Mouse (Mus musculus) cerebellum, adult 9-10 months (tissue): ENCODE data around the gene Vps11.
"Not testable (repeated sequence)": the region's sequence is repeated elsewhere in the genome, so short reads cannot be mapped to it uniquely, and the experiment has no call there.

Source experiments
- DNase-seq: peaks from one replicate; pipeline ENCODE4 v3.0.0; 2022

The Vps11 gene

DNA sequence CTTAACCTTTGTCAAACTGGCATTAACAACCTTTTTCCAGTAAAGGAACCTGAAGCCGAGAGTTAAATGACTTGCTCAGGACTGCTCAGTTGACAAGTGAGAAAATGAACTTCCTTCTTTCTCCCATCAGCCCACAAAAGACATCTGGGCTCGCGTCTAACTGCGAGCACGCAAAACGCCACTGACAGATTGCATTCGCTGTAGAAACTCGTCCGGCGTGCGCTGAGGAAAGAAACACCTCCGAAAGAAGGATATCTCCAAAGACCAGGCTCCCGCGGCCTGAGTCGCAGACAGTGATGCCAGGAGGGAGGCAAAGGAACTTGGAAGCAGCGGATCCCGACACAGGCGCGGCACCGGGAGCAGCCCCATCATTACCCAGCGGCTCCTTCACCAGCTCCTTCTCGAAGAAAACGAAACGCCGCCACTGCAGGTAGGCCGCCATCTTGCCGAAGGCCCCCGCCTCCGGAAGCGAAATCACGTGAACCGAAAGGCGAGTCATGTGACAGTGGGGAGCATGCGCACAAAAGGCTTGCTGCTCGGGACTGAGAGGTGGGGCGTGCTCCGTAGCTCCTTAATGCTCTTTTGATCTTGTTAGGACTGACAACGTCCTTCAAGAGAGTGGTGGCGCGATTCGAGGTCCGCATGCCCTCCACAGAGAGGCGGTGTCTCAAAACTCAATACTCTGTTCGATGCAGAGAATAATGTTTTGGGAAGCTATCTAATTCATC is at the start of gene Vps11:
Vps11 (minus strand) TSS at position 481 of the 728 bp plus-strand sequence.
- DNase-seq = peak; percentile 93

DNA sequence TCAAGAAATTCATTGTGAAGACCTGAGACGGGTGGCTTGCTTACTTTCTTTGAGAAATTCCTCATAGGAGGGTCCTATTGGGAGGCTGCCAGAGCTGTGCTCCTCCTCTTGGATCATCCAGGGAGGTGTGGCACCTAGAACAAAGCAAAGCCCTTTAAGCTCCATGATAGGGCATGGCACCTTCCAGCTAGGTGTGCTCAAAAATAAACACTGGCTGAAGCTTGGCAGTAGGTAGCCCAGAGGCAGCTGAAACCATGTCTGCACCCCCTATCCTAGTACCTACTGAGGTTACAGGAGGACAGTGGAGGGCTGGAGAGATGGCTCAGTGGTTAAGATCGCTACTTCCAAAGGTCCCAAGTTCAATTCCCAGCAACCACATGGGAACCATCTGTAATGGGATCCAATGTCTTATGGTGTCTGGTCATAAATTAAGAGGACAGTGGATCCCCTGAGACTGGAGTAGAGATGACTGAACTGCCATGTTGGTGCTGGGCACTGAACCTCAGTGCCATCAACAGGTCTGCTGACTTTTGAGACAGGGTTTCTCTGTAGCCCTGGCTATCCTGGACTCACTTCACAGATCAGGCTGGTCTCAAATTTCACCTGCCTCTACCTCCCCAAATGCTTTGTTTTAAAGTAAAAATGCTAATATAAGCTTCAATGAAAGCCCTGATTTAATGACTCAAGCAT is 49.3 kb upstream of the Vps11 start:
- DNase-seq = peak; percentile 33

DNA sequence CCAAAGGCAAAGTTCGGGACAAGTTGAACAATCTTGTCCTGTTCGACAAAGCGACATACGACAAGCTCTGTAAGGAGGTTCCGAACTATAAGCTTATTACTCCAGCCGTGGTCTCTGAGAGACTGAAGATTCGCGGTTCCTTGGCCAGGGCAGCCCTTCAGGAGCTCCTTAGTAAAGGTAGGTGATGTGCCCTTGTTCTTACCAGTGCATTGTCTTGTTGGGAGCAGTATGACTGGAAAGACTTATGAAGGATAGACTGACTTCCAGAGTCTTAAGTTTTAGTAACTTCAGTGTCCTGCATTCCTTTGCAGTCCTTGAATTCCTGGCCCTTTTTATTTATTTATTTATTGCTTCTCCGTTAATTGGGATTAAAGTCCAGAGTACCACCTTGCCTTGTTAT is 47.2 kb upstream of the Vps11 start:
- DNase-seq = peak; percentile 25

GRCm38 (mm10) chr9:44407752-44408097 is 46.3 kb upstream of the Vps11 start:
- DNase-seq = no peak

- peak; percentile 94 for DNase-seq
Observed at GRCm38 (mm10) chr9:44406906-44407751, 45.7 kb upstream of the Vps11 start, which contains the start of the genes Rps25 and Trappc4. Gene Rps25, plus strand, starts transcription at chr9:44407139. Gene Trappc4, minus strand, starts transcription at chr9:44407600.

DNA sequence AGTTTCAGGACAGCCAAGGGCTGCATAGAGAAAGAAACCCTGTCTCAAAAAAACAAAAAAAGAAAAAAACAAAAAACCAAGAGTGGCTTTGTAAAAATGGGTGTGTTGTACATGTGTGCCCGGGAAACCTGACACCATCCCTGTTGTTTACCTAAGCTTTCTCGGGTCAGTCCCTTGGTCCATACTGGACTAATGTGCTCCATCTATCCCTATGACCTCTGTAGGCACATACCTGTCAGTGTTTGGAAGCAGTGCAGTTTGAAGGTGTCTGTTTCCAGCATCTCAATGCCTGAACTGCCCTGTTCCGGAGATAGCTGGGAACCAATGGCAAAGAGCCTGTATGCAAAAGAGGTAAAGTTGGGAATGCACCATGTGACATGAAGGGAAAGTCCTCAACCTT is 43.5 kb upstream of the Vps11 start:
- DNase-seq = no peak

GRCm38 (mm10) chr9:44401081-44401480 is 39.6 kb upstream of the Vps11 start:
- no peak for DNase-seq

DNA sequence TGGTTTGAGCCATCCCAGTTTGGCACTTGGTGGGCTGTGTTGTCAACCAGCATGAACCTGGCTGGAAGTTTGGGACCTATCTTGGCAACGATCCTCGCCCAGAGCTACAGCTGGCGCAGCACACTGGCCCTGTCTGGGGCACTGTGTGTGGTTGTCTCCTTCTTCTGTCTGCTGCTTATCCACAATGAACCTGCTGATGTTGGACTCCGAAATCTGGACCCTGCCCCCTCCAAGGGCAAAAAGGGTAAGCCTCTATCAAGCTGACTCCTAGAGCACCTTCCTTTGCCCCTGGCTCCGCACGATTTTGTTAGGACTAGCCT is 38.3 kb upstream of the Vps11 start:
- no peak for DNase-seq

DNA sequence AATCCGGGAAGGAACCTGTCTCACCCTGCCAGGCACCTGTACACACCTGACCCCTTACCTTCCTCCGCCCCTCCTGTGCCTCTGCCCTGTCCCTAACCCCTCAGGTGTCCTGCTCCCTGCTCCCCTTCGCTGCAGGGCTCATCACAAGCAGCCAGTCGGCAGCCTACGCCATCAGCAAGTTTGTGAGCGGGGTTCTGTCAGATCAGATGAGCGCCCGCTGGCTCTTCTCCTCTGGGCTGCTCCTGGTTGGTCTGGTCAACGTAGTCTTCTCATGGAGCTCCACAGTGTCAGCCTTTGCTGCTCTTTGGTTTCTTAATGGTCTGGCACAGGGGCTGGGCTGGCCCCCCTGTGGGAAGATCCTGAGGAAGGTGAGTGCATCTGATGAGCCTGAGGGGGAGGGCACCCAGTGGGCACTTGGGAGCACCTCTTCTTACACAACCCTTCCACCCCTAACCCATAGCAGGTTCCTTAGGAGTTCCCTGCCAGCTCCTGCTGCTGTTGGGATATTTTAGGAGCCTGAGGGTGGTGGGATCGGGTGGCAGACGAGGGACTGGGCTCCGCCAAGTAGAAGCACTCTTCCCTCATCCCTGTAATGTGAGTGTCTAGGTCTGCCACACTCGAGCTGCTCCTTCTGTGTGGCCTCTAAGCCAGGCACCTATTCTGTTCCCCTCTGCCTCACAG is 37.8 kb upstream of the Vps11 start:
- DNase-seq = no peak

GRCm38 (mm10) chr9:44398551-44398950 is 37.1 kb upstream of the Vps11 start:
- no peak for DNase-seq

DNA sequence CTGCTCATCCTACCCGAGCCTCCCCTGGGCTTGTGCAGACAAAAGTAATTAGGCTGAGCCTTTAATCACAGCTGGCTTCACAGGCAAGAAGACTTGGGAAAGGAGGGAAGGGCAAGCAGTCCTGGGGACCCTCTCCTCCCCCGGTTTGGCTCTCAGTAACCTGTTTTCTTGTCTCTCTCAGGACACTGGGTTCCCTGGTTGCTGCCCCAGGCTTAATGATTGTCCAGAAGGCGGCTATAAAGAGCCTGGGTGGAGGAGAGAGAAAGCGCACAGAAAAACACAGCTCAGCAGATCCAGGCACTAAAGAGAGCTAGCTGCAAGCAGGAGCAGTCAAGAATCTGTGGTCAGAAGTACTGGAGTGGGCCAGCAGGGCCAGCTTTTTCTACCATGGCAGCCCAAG is 36.6 kb upstream of the Vps11 start:
- DNase-seq = no peak

- DNase-seq = peak; percentile 99
Observed at GRCm38 (mm10) chr9:44396684-44397411, 35.4 kb upstream of the Vps11 start, which contains the start of gene Slc37a4. Gene Slc37a4, plus strand, starts transcription at chr9:44396852.

- DNase-seq = peak; percentile 76
Observed at GRCm38 (mm10) chr9:44391466-44391865, 30.0 kb upstream of the Vps11 start.

DNA sequence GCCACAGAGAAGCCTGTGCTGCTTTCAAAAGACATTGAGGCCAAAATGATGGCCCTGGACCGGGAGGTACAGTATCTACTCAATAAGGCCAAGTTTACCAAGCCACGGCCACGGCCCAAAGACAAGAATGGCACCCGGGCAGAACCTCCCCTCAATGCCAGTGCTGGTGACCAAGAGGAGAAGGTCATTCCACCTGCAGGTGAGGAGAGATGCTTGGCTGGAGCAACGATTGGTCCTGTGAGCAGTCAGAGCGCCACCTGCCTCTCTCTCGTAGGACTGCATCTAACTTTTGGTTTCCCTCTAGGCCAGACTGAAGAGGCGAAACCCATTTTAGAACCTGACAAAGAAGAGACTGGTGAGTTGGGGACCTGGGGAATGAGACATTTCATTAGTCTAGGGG is 27.8 kb upstream of the Vps11 start:
- peak; percentile 77 for DNase-seq

GRCm38 (mm10) chr9:44387221-44387620 is 25.8 kb upstream of the Vps11 start:
- no peak for DNase-seq

DNA sequence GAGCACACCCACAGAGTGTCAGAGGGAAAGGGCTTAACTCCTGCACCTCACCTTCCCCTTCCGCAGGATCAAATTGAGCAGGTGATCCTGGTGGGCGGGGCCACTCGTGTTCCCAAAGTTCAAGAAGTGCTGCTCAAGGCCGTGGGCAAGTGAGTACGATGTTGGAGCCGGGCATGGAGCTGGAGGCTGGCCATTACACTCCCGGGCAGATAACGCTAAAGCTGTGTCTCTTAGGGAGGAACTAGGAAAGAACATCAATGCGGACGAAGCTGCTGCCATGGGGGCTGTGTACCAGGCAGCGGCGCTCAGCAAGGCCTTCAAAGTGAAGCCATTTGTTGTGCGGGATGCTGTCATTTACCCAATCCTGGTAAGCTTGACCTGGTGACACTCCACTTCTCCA is 23.1 kb upstream of the Vps11 start:
- no peak for DNase-seq

DNA sequence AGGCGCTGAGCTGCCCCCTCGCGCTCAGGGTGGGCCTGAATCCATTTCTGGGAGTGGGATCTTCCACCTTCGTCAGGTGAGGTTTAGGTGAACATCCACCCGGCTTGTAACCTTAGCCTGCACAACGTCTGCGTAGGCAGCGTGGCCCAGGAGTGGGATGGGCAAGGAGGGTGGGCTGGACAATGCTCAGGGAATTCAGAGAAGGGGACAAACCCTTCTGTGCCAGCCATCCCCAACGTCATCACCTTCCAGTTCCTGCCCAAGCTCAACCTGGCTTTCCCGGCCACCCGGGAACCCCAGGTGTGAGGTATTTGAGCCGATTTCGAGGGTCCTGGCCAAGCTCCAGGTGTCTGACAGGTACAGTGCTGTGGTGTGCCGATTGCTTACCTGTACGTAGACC is 18.4 kb upstream of the Vps11 start:
- peak; percentile 61 for DNase-seq

DNA sequence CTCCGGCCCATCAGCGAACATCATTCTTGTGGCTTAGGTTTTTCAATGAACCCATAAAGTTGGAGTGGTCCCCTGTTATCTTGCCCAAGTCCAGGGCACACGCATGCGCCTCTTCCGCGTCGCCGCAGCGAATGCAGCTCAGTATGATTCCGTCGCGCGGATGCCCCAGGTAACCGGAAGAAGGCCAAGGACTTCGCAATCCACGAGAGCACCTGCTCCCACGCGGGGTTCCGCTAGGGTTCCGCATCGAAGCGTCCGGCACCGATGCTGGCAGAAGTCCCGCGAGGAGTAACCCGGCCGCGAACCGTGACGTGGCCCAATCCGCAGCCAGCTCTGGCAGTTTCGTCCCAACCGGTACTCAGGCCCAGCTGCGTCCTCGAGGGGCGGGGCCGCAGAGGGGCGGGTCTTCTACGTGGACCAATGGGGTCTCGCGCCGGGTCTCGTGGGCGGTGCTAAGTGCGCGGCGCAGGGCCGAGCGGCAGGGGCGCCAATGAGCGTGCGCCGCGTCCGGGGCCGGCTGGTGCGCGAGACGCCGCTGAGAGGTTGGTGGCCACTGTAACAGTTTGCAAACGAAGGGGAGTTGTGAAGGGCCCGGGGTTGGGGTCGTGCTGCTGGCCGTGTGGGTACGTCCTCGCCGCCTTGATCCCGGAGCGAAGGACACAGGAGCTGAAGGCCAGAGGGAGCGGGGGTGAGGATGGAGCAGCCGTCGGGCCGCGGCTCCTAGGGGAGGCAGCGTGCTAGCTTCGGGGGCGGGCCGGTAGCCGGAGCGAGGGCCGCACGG is 17.8 kb upstream of the Vps11 start, which contains the start of gene Hyou1:
Hyou1 (plus strand) TSS at position 437 of the 781 bp plus-strand sequence.
- DNase-seq = peak; percentile 99

GRCm38 (mm10) chr9:44378153-44378730 is 16.8 kb upstream of the Vps11 start:
- DNase-seq = no peak

GRCm38 (mm10) chr9:44377335-44377734 is 15.9 kb upstream of the Vps11 start:
- DNase-seq = not testable (repeated sequence)

DNA sequence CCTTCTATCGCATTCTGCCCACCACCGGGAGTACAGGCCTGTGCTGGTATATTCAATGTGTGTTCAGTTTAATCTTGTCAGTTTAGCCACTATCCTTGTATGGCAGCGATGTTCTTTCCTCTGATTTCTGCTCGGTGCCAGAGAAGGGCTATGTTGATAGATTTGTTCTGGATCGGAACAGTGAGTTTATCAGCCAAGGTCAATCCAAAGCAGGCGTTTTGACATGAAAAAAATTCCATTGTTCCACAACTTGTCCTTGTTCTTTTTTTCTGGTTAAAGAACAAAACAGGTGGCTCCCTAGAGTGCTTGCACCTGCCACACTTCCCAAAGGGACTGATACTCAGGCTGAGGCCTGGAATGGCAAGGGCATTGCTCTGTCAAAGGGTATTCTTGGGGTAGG is 14.7 kb upstream of the Vps11 start:
- no peak for DNase-seq
